Mouse (Mus musculus) cortical plate, adult 2 months (tissue): ENCODE results near the gene Fgb.

Source experiments
- CTCF ChIP-seq: fragments of 200-500 bp; IDR thresholded peaks from 2 replicates; pipeline ENCODE4 v1.5.1; 2011; ENCODE audit warnings: mild to moderate bottlenecking, control low read depth, low read length; ENCODE audit not compliant: insufficient read depth; ENCODE audit errors: extremely low read depth
- POLR2A ChIP-seq: fragments of 200-500 bp; IDR thresholded peaks from 2 replicates; pipeline ENCODE4 v1.6.1; 2011; ENCODE audit warnings: mild to moderate bottlenecking, low read length, control low read depth; ENCODE audit not compliant: insufficient read depth; ENCODE audit errors: extremely low read depth

- TF ChIP-seq CTCF (peak; percentile 67), POLR2A (no peak)
These were observed 4.1 kb upstream of the Fgb start for GRCm38 (mm10) chr3:83053758-83054157.
